Mouse (Mus musculus): ENCODE measurements around the gene Padi3.

Padi3 gene

DNA sequence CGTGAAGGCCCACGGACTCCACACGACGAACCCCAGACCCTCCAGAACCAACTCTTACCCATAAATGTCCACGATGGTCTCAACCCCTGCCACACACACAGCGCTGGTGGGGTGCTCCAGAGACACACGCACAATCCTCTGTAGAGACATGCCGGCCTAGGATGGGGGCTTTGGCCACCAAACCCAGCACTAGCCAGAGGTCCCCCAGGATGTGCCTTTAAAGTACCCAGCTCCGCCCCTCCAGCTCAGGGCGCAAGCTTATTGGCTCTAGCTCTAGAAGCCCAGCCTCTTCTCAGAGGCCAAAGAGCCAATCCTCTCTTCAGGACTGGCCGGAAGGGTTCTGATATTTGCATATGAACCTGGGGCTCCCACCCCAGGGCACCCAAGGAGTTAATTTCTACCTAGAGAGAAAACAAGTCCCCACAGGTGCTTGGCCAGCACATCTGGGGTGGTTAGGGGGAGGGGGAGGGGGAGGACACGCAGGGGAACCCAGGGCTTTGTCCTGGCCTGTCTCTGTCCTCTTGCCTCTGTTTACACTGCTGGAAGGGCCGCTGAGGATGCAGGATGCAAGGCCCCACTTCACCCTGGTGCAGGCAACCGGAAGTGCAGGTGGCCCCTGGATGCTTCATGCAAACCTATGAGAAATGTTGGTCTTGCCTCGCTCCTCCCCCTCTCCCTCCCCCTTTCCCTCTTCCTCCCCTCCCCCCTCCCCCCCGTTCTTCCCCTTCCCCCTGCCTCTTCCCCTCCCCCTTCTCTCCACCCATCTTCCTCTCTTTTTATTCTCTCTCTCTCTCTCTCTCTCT is at the start of gene Padi3:
Padi3 (minus strand) TSS at position 191 of the 803 bp plus-strand sequence.
- DNase-seq (ENCODE audit: low spot score), result no peak

DNA sequence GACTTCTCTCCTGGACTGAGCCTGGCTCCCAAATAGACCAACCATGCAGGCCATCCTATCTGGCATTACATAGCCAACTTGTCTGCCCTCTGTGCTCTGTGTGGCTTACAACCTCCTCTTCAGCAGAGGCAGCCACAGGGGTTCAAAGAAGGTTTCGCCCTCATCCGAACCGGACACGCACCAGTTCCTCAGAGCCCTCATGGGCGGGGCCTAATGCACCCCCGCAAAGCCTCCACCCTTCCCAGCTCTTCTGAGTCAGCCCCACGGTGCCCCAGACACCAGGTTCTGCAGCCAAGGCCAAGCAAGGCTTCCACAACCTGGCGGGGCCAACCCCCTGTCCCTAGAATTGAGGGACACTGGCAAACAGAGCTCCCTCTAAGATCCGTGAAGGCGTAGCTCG is 48.8 kb upstream of the Padi3 start:
- no peak for DNase-seq (ENCODE audit: low spot score)

DNA sequence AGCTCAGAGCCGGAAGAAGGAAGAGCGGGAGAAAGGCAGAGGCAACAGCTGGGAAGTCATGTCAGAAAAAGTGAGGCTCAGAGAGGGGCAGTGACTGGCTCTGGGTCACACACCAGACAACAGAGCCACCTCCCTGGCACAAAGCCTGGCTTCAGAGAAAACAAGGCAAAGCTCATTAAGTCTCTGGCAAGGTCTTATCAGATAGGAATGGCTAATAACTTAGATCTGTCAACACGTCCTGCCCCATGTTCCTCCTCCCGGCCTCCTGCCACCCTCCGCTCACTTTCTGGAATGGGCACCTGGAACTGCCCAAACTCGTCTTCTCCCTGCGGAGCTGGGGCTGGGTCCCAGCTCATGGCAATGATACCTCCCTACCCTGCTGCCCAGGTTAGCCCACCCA is 47.4 kb upstream of the Padi3 start:
- no peak for DNase-seq (ENCODE audit: low spot score)

DNA sequence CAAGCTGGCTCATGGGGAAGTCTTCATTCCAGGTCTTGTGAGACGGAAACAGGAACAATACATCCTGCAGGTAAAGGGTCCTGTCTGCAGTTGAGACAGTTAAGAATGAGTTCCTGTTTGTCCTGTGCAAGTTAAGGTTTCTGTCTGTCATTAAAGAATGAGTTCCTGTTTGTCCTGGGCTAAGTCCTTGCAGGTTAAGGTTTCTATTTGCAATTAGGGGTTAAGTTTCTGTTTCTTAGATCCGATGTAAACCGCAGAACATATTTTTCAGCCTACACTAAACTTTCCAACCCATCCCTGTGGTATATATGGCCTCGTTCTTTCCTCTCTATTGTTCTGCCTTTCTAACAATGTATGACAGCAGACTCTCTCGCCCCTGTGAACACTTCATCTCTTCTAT is 46.6 kb upstream of the Padi3 start:
- no peak for DNase-seq (ENCODE audit: low spot score)

DNA sequence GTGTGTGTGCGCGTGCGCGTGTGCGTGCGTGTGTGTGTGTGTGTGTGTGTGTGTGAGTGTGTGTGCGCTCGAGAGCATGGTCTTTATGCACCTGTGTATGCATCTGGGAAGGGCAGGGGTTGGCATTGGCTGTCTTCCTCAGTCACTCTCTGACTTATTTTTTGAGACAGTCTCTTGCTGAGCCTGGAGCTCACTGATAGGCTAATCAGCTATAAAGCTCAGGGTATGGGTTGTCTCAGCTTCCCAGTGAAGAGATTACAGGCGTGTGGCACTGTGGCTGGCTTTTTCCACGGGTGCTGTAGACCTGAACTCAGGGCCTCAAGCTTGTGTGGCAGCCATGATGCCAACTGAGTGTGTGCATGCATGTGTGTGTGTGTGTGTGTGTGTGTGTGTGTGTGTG is 44.7 kb upstream of the Padi3 start:
- no peak for DNase-seq (ENCODE audit: low spot score)

DNA sequence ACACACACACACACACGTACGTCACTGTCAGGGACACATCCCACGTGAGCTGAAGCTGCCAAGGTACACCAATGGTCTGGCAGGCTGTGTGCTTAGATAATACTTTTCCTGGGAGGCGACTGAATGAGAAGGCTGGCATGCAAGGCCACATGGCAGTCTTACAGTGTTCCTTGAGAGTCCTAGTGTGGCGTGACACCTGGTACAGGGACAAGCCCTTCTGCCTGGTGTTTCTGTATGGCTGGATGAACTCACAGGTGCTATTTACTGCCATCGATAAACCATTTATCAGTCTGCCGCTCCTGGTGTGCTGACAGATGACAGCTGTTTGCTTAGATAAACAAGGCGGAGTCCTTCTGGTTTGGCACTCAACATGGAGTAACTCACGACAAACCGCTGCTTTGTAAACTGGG is 44.0 kb upstream of the Padi3 start:
- DNase-seq (ENCODE audit: low spot score), result no peak

DNA sequence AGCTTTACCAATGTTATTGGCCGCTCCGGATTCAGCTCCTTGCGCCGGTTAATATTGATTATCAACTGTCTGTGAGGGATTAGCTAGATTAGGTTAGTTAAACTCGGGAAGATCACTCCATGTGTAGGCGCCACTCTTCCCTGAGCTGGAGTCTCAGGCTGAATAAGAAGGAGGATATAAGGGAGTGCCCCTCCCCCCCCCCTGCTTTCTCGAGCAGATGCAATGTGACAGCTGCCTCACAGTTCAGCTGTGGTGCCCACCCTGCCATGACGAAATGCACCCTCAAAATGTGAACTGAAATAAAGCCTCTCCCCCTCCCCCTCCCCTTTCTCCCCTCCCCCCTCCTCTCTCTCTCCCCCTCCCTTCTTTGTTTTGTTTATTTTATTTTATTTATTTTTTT is 43.2 kb upstream of the Padi3 start:
- no peak for DNase-seq (ENCODE audit: low spot score)

DNA sequence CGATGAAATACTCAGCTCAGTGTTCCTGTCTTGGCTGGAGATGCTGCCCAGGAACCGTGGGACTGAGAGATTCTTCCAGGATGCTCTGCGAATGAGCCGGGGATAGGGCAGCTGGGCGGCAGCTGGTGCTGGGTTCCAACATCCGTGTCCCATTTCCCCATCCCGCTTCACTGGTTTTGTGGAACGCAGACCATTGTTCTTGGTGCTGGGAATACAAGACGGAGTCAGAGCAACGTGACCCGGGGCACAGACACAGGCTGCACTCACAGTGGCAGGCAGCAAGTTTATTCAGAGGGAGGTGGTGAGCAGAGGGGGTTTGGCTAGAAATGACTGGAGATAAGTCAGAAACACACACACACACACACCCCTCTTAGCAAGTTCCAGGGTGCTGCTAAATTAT is 38.9 kb upstream of the Padi3 start:
- no peak for DNase-seq (ENCODE audit: low spot score)

DNA sequence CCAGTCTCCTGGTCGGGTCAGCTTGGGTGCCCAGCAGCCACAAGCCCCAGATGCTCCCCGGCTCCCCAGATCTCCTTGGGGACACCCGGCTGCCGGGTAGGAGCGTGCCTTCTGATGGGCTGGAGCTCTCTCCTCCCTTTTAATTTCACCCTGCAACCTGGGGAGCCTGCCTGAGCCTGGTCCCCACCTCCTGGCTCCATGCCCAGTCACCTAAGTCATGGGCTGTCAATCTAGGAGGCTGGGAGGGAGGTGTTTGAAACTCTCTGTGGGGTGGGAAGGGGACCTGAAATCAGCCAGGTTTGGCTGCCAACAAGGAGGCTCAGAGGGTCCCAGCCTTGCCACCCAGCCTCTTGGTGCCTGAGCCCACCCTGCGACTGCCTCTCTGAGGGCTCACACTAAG is 35.2 kb upstream of the Padi3 start, which contains the start of gene Padi1:
Padi1 (minus strand) TSS at position 113 of the 400 bp plus-strand sequence.
- no peak for DNase-seq (ENCODE audit: low spot score)

DNA sequence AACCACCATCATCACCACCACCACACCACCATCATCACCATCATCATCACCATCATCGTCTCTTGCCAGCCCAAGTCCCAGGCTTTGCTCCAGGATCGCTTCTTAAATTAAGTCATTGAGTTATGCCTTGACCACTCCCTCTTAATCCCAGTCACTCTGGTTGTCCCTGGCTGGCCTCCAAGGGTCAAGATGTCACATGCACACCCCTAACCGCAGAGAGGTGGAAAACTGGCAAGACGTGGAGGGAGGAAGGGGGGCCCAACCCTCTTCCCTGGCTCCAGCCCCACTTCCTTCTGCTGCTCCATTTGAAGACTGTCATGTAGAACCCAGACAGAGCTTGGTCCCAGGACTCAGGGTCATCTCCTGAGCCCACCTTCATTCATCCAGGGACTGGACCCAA is 34.5 kb upstream of the Padi3 start:
- no peak for DNase-seq (ENCODE audit: low spot score)

DNA sequence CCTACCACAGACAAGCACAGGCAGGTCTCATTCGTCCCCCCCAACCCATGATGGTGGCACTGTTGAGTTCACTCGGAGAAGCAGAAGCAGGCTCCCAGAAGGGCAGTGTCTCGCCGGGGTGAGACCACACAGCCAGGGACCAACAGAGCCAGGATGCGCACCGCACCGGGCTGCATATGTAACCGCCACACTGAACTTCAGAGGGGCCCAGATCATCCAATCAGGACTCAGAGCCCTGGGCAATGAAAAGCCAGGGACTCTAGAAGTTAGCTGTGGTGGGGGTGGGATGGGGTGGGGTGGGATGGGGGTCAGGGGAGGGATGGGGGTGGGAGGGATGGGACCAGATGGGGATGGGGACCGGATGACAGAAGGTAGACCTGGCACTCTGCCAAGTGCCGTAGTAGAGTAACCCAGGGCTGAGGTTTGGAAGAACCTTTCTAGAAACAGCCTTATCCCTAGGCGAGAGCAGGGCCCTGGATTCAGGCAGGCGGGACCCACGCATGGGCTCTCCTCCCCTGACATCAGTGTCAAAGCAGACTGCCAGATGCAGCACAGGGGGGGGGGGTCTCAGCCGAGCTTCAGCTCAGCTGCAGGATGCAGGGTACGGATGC is 33.3 kb upstream of the Padi3 start:
- no peak for DNase-seq (ENCODE audit: low spot score)

DNA sequence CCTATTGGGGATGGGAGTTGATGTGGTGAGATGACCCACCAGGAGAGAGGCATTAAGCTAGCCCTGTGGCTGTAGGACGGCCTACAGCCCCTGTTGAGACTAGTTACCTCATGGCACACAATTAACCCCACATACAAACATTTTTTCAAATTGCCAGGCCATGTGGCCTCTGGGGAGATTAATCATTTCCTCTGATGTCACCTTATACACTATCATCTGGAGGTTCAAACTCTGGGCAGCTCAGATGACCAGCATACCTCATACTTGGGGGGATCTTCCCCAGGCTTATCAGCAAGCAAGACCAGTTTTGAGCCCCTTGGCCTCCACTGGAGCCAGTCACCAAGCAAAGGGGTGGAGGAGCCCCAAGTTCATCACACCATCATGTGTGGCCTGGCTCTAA is 32.5 kb upstream of the Padi3 start:
- DNase-seq (ENCODE audit: low spot score), result no peak

DNA sequence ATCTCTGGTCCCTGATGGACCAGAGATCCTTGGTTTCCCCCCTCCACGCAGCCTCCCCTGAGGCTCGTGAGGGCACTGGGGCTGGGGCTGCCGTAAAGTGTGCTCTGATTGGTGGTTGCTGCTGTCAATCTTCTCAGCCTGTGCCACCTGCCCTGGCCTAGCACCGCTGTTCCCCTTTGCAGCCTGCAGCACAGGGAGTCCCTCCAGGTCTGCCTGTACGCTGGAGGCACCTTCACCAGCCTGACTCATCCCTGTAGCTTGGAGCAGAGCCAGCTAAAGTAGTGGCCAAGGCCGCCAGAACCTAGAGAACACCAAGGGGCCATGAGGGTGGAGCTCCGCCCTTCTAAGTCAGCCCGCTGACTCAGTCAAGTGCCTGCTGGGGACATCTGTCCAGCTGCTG is 27.4 kb upstream of the Padi3 start:
- DNase-seq (ENCODE audit: low spot score), result no peak

DNA sequence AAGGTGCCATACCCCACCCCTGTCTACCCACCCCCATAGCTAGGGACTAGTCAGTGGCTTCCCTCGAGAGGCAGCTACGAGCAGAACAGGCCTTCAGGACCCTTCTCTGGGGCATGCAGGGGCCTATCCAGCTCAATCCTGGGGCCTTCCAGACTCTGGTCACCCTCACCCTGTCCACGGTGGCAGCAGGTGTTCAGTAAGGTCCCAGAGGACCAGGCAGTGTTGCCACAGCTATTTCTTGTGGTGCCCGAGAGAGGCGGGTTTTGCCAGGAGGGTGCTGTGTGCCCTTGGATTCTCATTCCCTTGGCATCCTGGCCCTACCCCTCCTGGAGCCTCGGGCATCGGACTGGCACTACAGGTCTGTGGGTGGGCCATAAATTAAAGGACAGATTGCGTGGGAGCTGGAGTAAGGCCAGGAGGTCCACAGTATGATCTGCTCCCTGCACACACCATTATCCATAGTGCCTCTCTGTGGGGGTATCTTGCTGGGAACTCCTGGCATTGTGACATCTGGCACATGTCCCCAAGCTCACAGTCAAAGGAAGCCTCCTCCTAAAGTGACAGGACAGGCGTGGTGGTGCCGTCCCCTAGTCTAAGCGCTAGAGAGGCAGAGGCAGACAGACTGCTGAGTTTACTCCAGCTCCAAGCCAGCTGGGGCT is 25.9 kb upstream of the Padi3 start:
- DNase-seq (ENCODE audit: low spot score), result no peak

DNA sequence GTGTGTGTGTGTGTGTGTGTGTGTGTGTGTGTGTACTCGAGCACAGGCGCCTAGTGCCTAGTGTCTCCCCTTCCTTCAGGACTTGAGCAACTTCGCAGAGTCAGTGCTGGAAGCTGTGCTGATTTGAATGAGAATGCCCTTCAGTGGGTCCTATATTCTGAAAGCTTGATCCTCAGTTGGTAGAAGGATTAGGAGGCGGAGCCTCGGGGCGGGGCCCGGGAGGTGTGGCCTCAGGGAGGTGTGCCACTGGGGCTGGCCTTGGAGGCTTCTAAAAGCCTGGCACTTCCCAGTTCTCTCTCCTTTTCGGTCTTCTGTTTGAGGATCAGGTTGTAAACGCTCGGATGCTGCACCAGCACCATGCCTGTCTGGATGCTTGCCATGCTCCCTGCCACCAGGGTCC is 25.2 kb upstream of the Padi3 start:
- DNase-seq (ENCODE audit: low spot score), result no peak

DNA sequence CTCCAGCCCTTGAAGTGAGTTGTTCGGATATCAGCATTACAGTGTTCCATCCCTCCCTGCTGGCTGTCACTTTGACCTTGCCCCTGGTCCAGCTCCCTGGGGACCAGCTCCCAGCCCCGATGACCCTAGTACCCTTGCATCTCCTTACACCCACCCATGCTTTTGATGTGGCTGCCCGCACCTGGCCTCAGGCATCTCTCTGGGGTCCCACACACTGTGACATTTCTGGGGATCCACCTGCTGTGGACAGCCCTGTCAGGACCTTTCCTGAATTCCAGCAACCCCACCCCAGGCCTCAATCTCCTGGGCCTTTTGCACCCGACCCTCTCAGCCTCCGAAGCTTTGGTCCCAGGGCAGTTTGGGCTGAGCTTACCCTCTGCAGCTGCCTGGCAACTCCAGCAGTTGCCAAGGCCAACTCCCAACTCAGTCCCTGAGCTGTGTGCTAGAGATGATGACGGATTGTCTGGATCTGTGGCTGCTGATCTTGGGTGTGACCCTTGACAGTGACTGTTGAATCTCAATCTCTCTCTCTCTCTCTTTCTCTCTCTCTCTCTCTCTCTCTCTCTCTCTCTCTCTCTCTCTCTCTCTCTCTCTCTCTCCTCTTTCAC is 24.0 kb upstream of the Padi3 start:
- no peak for DNase-seq (ENCODE audit: low spot score)

DNA sequence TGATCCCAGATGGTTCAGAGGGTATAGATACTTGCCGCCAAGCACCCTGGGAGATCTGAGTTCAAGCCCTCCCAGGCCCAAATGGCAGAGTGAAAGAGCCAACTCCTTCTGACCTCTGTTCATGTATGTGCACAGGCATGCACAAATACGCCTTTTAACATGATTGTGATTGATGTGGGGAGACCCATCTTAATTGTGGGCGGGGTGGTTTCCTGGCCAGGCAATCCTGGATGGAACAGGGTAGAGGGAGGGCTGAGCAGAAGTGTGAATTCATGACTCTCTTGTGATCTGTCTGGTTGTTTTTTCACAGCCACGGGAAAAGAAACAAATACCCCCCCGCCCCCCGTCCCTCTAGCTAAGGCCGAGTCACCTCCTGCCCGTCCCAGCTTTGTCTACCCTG is 22.4 kb upstream of the Padi3 start:
- DNase-seq (ENCODE audit: low spot score), result no peak

DNA sequence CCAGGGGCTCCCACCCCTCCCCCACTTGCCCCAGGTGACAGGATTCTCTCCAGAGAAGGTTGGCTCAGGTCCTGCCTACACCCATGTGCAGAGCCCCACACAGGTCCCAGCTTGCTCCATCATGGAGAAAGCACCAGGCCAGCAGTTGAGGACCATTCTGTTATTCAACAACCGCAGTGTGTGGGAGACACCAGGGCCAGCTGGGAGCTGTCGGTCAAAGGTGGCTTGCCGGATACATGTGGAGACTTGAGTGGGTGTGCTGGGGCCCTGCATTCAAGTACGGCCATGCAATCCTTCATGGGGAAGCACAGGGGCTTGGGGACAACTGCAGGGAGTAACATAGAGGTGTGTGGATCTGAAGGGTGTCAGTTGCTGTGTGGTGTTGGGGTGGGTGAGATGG is 21.4 kb upstream of the Padi3 start:
- DNase-seq (ENCODE audit: low spot score), result no peak

DNA sequence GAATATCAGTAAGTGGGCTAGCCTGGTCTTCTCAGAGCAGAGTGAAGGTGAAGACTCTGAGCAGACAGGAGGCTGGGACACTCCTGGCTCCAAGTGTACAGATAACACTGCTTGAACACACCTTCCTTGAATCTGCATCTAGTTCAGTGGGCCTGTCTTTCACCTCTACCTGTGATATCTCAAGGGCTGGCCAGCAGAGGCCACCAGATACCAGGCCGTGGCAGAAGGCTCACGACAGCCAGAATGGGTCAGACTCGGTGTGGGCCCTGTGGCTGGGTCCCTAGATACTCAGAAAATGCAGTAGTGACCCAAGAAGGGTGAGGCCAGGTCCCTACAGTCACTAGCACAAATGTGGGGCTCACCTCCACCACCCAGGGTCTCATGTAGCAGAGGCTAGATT is 16.8 kb upstream of the Padi3 start:
- no peak for DNase-seq (ENCODE audit: low spot score)

DNA sequence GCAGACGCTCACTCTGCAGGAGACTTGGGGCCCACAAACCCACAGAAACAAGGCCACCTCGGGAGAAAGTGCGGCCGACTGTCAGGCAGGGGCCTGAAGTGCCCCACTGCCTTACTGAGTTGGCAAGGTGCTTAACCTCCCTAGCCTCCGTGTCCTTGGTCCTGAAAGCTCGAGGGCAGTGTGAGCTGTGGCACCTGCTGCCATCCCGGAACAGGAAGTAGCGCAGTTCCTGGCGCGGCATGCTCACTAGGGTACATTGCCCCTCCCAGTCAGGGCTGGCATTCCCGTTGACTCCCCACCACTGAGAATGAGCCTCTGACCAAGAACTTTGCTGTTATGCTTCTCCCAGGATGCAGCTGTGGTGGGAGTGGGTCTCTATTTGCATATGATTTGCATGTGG is 15.5 kb upstream of the Padi3 start:
- no peak for DNase-seq (ENCODE audit: low spot score)

DNA sequence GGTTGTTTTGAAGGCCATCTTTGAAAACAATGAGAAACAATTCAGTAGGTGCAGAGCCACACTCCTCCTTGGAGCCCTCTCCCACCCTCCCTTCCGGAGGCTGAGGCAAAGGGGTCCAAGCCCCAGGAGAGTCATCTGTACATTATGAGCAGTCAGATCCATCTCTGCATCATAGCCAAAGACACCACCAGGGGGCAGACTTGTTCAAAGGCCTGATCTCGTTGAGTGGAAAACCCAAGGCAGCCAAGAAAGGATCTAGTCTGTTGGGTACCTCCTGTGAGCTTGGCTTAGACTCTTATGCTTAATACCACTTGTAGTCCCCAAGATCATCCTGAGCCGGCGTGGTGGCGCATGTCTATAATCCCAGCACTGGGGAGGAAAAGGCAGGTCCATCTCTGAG is 11.5 kb upstream of the Padi3 start:
- DNase-seq (ENCODE audit: low spot score), result peak; percentile 38

DNA sequence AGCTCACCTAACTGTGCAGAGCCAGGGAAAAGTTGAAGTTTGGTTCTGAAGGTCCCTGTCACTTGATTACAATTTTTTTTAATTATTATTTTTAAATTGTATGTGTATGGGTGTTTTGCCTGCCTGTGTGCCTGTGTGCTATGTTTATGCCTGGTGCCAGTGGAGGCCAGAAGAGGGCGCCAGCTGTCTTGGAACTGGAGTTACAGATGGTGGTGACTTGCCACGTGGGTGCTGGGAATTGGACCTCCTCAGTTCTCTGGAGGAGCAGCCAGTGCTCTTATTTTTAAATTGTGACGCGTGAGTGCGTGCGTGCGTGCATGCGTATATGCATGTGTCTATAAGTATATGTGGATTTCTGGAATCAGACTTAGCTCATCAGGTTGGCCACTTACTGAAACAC is 7.0 kb upstream of the Padi3 start:
- no peak for DNase-seq (ENCODE audit: low spot score)
